Mouse (Mus musculus) embryonic facial prominence, embryonic 11.5 days (tissue): ENCODE results near the gene Hinfp. TPM values are rescaled to one million over a fixed set of nuclear protein-coding genes. Genes with fewer than 3 reads are reported as not detected.

ENCODE experiments used
- ATAC-seq: fragments of 200-750 bp; cut with Nextera tagmentation; replicated peaks from 2 replicates; pipeline ENCODE4 v1.8.0; 2017; ENCODE audit warnings: low read depth; ENCODE audit not compliant: insufficient number of reproducible peaks, low FRiP score, low TSS enrichment
- DNase-seq: peaks from one replicate; pipeline ENCODE4 v3.0.0-alpha.2; 2015; ENCODE audit warnings: low spot score
- H3K27ac ChIP-seq: fragments of 300-500 bp; sonication (generic); replicated peaks from 2 replicates; pipeline ENCODE4 v1.5.1; 2014; ENCODE audit warnings: mild to moderate bottlenecking, low read depth, low read length, control low read depth
- H3K27me3 ChIP-seq: fragments of 300-500 bp; sonication (generic); 2 replicates; pipeline ENCODE4 v1.6.1; 2014; ENCODE audit warnings: mild to moderate bottlenecking, low read length, moderate library complexity, mixed read lengths; ENCODE audit not compliant: control insufficient read depth, insufficient read depth
- H3K36me3 ChIP-seq: fragments of 300-500 bp; sonication (generic); replicated peaks from 2 replicates; pipeline ENCODE4 v1.6.1; 2014; ENCODE audit warnings: low read depth, mild to moderate bottlenecking, low read length, moderate library complexity, mixed read lengths; ENCODE audit not compliant: control insufficient read depth, insufficient read depth
- H3K4me1 ChIP-seq: fragments of 300-500 bp; sonication (generic); 2 replicates; pipeline ENCODE4 v1.6.1; 2014; ENCODE audit warnings: low read length, mixed read lengths; ENCODE audit not compliant: control insufficient read depth, insufficient read depth
- H3K4me2 ChIP-seq: fragments of 300-500 bp; sonication (generic); 2 replicates; pipeline ENCODE4 v1.6.1; 2014; ENCODE audit warnings: low read depth, mild to moderate bottlenecking, control low read depth, low read length, moderate library complexity
- H3K4me3 ChIP-seq: fragments of 300-500 bp; sonication (generic); 2 replicates; pipeline ENCODE4 v1.5.1; 2014; ENCODE audit warnings: low read depth, low read length, control low read depth
- H3K9ac ChIP-seq: fragments of 300-500 bp; sonication (generic); replicated peaks from 2 replicates; pipeline ENCODE4 v1.6.1; 2014; ENCODE audit warnings: mild to moderate bottlenecking, control low read depth, low read length
- H3K9me3 ChIP-seq: fragments of 300-500 bp; sonication (generic); replicated peaks from 2 replicates; pipeline ENCODE4 v1.6.1; 2016; ENCODE audit warnings: mild to moderate bottlenecking, low read length, inconsistent platforms, mixed read lengths; ENCODE audit not compliant: control insufficient read depth
- WGBS: fragments of 180-500 bp; shearing (Covaris S2); extraction: QIAGEN DNeasy Blood & Tissue Kit; methylation state at CpG from one replicate; pipeline ENCODE4 v1.1.7; 2014; 5-methylcytosine and 5-hydroxymethylcytosine counted together
- polyA plus RNA-seq: library from polyadenylated mRNA; unstranded; fragments of >200 nt; fragmentation: Nextera tagmentation; extraction: Ambion mirVana; gene quantifications from 2 replicates; pipeline ENCODE4 v1.2.1, GENCODE M21; 2014

The Hinfp gene
- polyA plus RNA-seq = 17.2 and 19.6 TPM in 2 replicates

GRCm38 (mm10) chr9:44305466-44306079 is at the start of gene Hinfp:
TSS of gene Hinfp (minus strand) at chr9:44305671.
- Histone ChIP-seq H3K27ac (0 out of 2 replicates have a peak within 1 kb of the TSS, but pooled peaks have one; percentile 13), H3K36me3 (no peaks in the 10 kb centered on the region), H3K4me1 (no peaks in the 10 kb centered on the region; the same call in 1 of the 2 replicates), H3K4me2 (peak within 1 kb of the TSS; percentile 72), H3K9me3 (no peaks in the 10 kb centered on the region), H3K4me3 (peak within 1 kb of the TSS; percentile 88), H3K9ac (peak within 1 kb of the TSS; percentile 80), H3K27me3 (no peaks in the 10 kb centered on the region)
- under 1% methylated on average over 49 of the region's 54 CpGs for WGBS
- peak; percentile 100 for DNase-seq
- ATAC-seq = peak; percentile 99

GRCm38 (mm10) chr9:44353142-44353541 is 47.7 kb upstream of the Hinfp start:
- DNase-seq (no peak), ATAC-seq (no peak)
- no peak overlapping the region for H3K27ac ChIP-seq
- H3K4me2 ChIP-seq = no peak overlapping the region
- no peaks in the 10 kb centered on the region for H3K9me3 ChIP-seq
- H3K36me3 ChIP-seq = peaks cover 20% of the 10 kb centered on the region
- WGBS = 89% methylated on average over 6 of the region's 6 CpGs
- H3K4me1 ChIP-seq = no peaks in the 10 kb centered on the region
- H3K27me3 ChIP-seq = no peaks in the 10 kb centered on the region
- no peak overlapping the region for H3K4me3 ChIP-seq
- no peak overlapping the region for H3K9ac ChIP-seq

GRCm38 (mm10) chr9:44352337-44352736 is 46.9 kb upstream of the Hinfp start:
- Histone ChIP-seq H3K4me3 (no peak overlapping the region), H3K27ac (no peak overlapping the region), H3K27me3 (no peaks in the 10 kb centered on the region), H3K4me2 (no peak overlapping the region), H3K36me3 (peaks cover 22% of the 10 kb centered on the region), H3K9ac (no peak overlapping the region), H3K9me3 (no peaks in the 10 kb centered on the region), H3K4me1 (no peaks in the 10 kb centered on the region)
- WGBS = 89% methylated on average over 10 of the region's 10 CpGs
- DNase-seq = no peak
- ATAC-seq = no peak

- ATAC-seq = no peak
- H3K36me3 ChIP-seq = peaks cover 17% of the 10 kb centered on the region
- WGBS = 93% methylated on average over 4 of the region's 4 CpGs
Observed at GRCm38 (mm10) chr9:44351396-44351795, 45.9 kb upstream of the Hinfp start.

GRCm38 (mm10) chr9:44348546-44348945 is 43.1 kb upstream of the Hinfp start:
- ATAC-seq (no peak), DNase-seq (no peak)
- Histone ChIP-seq H3K27ac (no peak overlapping the region), H3K4me1 (no peaks in the 10 kb centered on the region), H3K4me2 (no peak overlapping the region), H3K4me3 (no peak overlapping the region), H3K9ac (no peak overlapping the region), H3K27me3 (no peaks in the 10 kb centered on the region), H3K36me3 (peaks cover 8% of the 10 kb centered on the region), H3K9me3 (no peaks in the 10 kb centered on the region)
- 90% methylated on average over 4 of the region's 4 CpGs for WGBS

More at GRCm38 (mm10) chr9:44351396-44351795, 45.9 kb upstream of the Hinfp start:
- Histone ChIP-seq H3K9ac (no peak overlapping the region), H3K27ac (no peak overlapping the region), H3K4me1 (no peaks in the 10 kb centered on the region), H3K27me3 (no peaks in the 10 kb centered on the region), H3K4me3 (no peak overlapping the region), H3K9me3 (no peaks in the 10 kb centered on the region), H3K4me2 (no peak overlapping the region)
- no peak for DNase-seq

- Histone ChIP-seq H3K9me3 (no peaks in the 10 kb centered on the region), H3K4me3 (no peak overlapping the region), H3K4me2 (no peak overlapping the region), H3K4me1 (peaks cover 5% of the 10 kb centered on the region), H3K27me3 (no peaks in the 10 kb centered on the region), H3K36me3 (peaks cover 8% of the 10 kb centered on the region), H3K27ac (no peak overlapping the region), H3K9ac (no peak overlapping the region)
- WGBS = 92% methylated on average over 4 of the region's 4 CpGs
- DNase-seq (no peak), ATAC-seq (no peak)
Observed at GRCm38 (mm10) chr9:44347621-44348020, 42.1 kb upstream of the Hinfp start.

GRCm38 (mm10) chr9:44347166-44347565 is 41.7 kb upstream of the Hinfp start:
- DNase-seq = no peak
- H3K4me1 ChIP-seq = peaks cover 5% of the 10 kb centered on the region
- no peak for ATAC-seq
- WGBS = 96% methylated on average over 9 of the region's 9 CpGs
- no peaks in the 10 kb centered on the region for H3K27me3 ChIP-seq
- no peak overlapping the region for H3K4me3 ChIP-seq
- no peak overlapping the region for H3K27ac ChIP-seq
- no peaks in the 10 kb centered on the region for H3K9me3 ChIP-seq
- peaks cover 8% of the 10 kb centered on the region for H3K36me3 ChIP-seq
- H3K4me2 ChIP-seq = no peak overlapping the region
- no peak overlapping the region for H3K9ac ChIP-seq

- ATAC-seq (no peak), DNase-seq (no peak)
- 86% methylated on average over 6 of the region's 6 CpGs for whole genome bisulfite sequencing
- Histone ChIP-seq H3K4me3 (no peak overlapping the region), H3K27me3 (no peaks in the 10 kb centered on the region), H3K9ac (no peak overlapping the region), H3K36me3 (peaks cover 8% of the 10 kb centered on the region), H3K9me3 (no peaks in the 10 kb centered on the region), H3K27ac (no peak overlapping the region), H3K4me2 (no peak overlapping the region), H3K4me1 (peaks cover 5% of the 10 kb centered on the region)
Observed at GRCm38 (mm10) chr9:44345570-44346433, 40.3 kb upstream of the Hinfp start.
